Mouse (Mus musculus): ENCODE data around the gene Adgrf2. TPM values are rescaled to one million over a fixed set of nuclear protein-coding genes. Genes with fewer than 3 reads are reported as not detected.

The Adgrf2 gene
- not detected for polyA plus RNA-seq (2012; fragmentation: generic; extraction: Trizol)
- long read RNA-seq, experiment 1, result 0 reads
- long read RNA-seq, experiment 2, result 0 reads

GRCm38 (mm10) chr17:42741801-42742217, at the start of gene Adgrf2:
Gene Adgrf2 (minus strand): TSS chr17:42742179.
- H3ac ChIP-seq (ENCODE audit: control insufficient read depth, insufficient read length, low read depth), result no peak within 1 kb of the TSS
- H3K27me3 ChIP-seq (ENCODE audit: control insufficient read depth, insufficient read depth, insufficient read length), result no peaks in the 10 kb centered on the region
- no peak within 1 kb of the TSS for H3K4me3 ChIP-seq (ENCODE audit: insufficient read depth, poor library complexity, severe bottlenecking)
- TF ChIP-seq MYOD1 (IDR thresholded peaks at IDR 0.05; ENCODE audit: control insufficient read depth, insufficient read length, low read depth) (no peak), USF1 (IDR thresholded peaks at IDR 0.05; ENCODE audit: low read depth) (peak; percentile 3)
- no peaks in the 10 kb centered on the region for H3K79me2 ChIP-seq (ENCODE audit: control insufficient read depth, insufficient read depth)
- no peaks in the 10 kb centered on the region for H3K79me3 ChIP-seq (ENCODE audit: low read depth)
- H3K36me3 ChIP-seq (ENCODE audit: control insufficient read depth, insufficient read depth), result no peaks in the 10 kb centered on the region

GRCm38 (mm10) chr17:42790787-42791186, 48.8 kb upstream of the Adgrf2 start:
- no peak for TF ChIP-seq USF1 (IDR thresholded peaks at IDR 0.05; ENCODE audit: low read depth)
- TF ChIP-seq CTCF (IDR thresholded peaks at IDR 0.05; ENCODE audit: control insufficient read depth, insufficient read depth, insufficient read length), result no peak
- no peak for TF ChIP-seq FOSL1 (IDR thresholded peaks at IDR 0.05; ENCODE audit: insufficient read depth, low read length, poor library complexity, severe bottlenecking)
- TF ChIP-seq MAX (IDR thresholded peaks at IDR 0.05), result no peak
- no peak for TF ChIP-seq MYOG (IDR thresholded peaks at IDR 0.05; ENCODE audit: control insufficient read depth, extremely low read depth, insufficient read length)
- no peak for TF ChIP-seq MYOD1 (IDR thresholded peaks at IDR 0.05; ENCODE audit: control insufficient read depth, insufficient read length, low read depth)
- no peak for TF ChIP-seq CEBPB (IDR thresholded peaks at IDR 0.05; ENCODE audit: low read depth)
- H3K4me3 ChIP-seq (ENCODE audit: insufficient read depth, poor library complexity, severe bottlenecking), result no peak overlapping the region
- H3K36me3 ChIP-seq (ENCODE audit: control insufficient read depth, insufficient read depth), result peaks cover 4% of the 10 kb centered on the region
- no peaks in the 10 kb centered on the region for H3K27me3 ChIP-seq (ENCODE audit: control insufficient read depth, insufficient read depth, insufficient read length)
- no peak overlapping the region for H3ac ChIP-seq (ENCODE audit: control insufficient read depth, insufficient read length, low read depth)
- no peaks in the 10 kb centered on the region for H3K79me2 ChIP-seq (ENCODE audit: control insufficient read depth, insufficient read depth)
- H3K79me3 ChIP-seq (ENCODE audit: low read depth), result no peaks in the 10 kb centered on the region

- H3K36me3 ChIP-seq (ENCODE audit: control insufficient read depth, insufficient read depth), result peaks cover 4% of the 10 kb centered on the region
Observed at GRCm38 (mm10) chr17:42789723-42790122, 47.7 kb upstream of the Adgrf2 start.

GRCm38 (mm10) chr17:42788686-42789453, 46.9 kb upstream of the Adgrf2 start:
- Histone ChIP-seq H3ac (ENCODE audit: control insufficient read depth, insufficient read length, low read depth) (no peak overlapping the region), H3K27me3 (ENCODE audit: control insufficient read depth, insufficient read depth, insufficient read length) (no peaks in the 10 kb centered on the region)

More at GRCm38 (mm10) chr17:42789723-42790122, 47.7 kb upstream of the Adgrf2 start:
- no peaks in the 10 kb centered on the region for H3K79me3 ChIP-seq (ENCODE audit: low read depth)
- H3K27me3 ChIP-seq (ENCODE audit: control insufficient read depth, insufficient read depth, insufficient read length), result no peaks in the 10 kb centered on the region
- no peak overlapping the region for H3K4me3 ChIP-seq (ENCODE audit: insufficient read depth, poor library complexity, severe bottlenecking)
- no peak overlapping the region for H3ac ChIP-seq (ENCODE audit: control insufficient read depth, insufficient read length, low read depth)
- TF ChIP-seq MYOD1 (IDR thresholded peaks at IDR 0.05; ENCODE audit: control insufficient read depth, insufficient read length, low read depth) (no peak), CEBPB (IDR thresholded peaks at IDR 0.05; ENCODE audit: low read depth) (no peak), MAX (IDR thresholded peaks at IDR 0.05) (no peak), USF1 (IDR thresholded peaks at IDR 0.05; ENCODE audit: low read depth) (no peak), CTCF (IDR thresholded peaks at IDR 0.05; ENCODE audit: control insufficient read depth, insufficient read depth, insufficient read length) (no peak), MYOG (IDR thresholded peaks at IDR 0.05; ENCODE audit: control insufficient read depth, extremely low read depth, insufficient read length) (no peak), FOSL1 (IDR thresholded peaks at IDR 0.05; ENCODE audit: insufficient read depth, low read length, poor library complexity, severe bottlenecking) (no peak)
- H3K79me2 ChIP-seq (ENCODE audit: control insufficient read depth, insufficient read depth), result no peaks in the 10 kb centered on the region

GRCm38 (mm10) chr17:42782156-42782757, 40.3 kb upstream of the Adgrf2 start:
- H3K27me3 ChIP-seq (ENCODE audit: control insufficient read depth, insufficient read depth, insufficient read length), result no peaks in the 10 kb centered on the region
- no peaks in the 10 kb centered on the region for H3K79me3 ChIP-seq (ENCODE audit: low read depth)
- no peak overlapping the region for H3ac ChIP-seq (ENCODE audit: control insufficient read depth, insufficient read length, low read depth)
- TF ChIP-seq CEBPB (IDR thresholded peaks at IDR 0.05; ENCODE audit: low read depth) (no peak), FOSL1 (IDR thresholded peaks at IDR 0.05; ENCODE audit: insufficient read depth, low read length, poor library complexity, severe bottlenecking) (no peak), CTCF (IDR thresholded peaks at IDR 0.05; ENCODE audit: control insufficient read depth, insufficient read depth, insufficient read length) (peak; percentile 44)
- no peaks in the 10 kb centered on the region for H3K36me3 ChIP-seq (ENCODE audit: control insufficient read depth, insufficient read depth)
- no peaks in the 10 kb centered on the region for H3K79me2 ChIP-seq (ENCODE audit: control insufficient read depth, insufficient read depth)
- no peak overlapping the region for H3K4me3 ChIP-seq (ENCODE audit: insufficient read depth, poor library complexity, severe bottlenecking)

More at GRCm38 (mm10) chr17:42788686-42789453, 46.9 kb upstream of the Adgrf2 start:
- Histone ChIP-seq H3K4me3 (ENCODE audit: insufficient read depth, poor library complexity, severe bottlenecking) (no peak overlapping the region), H3K79me2 (ENCODE audit: control insufficient read depth, insufficient read depth) (no peaks in the 10 kb centered on the region), H3K36me3 (ENCODE audit: control insufficient read depth, insufficient read depth) (peaks cover 2% of the 10 kb centered on the region), H3K79me3 (ENCODE audit: low read depth) (no peaks in the 10 kb centered on the region)
- TF ChIP-seq USF1 (IDR thresholded peaks at IDR 0.05; ENCODE audit: low read depth) (no peak), FOSL1 (IDR thresholded peaks at IDR 0.05; ENCODE audit: insufficient read depth, low read length, poor library complexity, severe bottlenecking) (no peak), MAX (IDR thresholded peaks at IDR 0.05) (no peak), MYOG (IDR thresholded peaks at IDR 0.05; ENCODE audit: control insufficient read depth, extremely low read depth, insufficient read length) (no peak), MYOD1 (IDR thresholded peaks at IDR 0.05; ENCODE audit: control insufficient read depth, insufficient read length, low read depth) (no peak), CTCF (IDR thresholded peaks at IDR 0.05; ENCODE audit: control insufficient read depth, insufficient read depth, insufficient read length) (no peak), CEBPB (IDR thresholded peaks at IDR 0.05; ENCODE audit: low read depth) (no peak)

Data from C2C12 (cell line).